Mouse (Mus musculus) lung, postnatal 4 days (tissue): ENCODE results near the gene Troap.
A peak's percentile ranks its signal among the peaks of the same experiment; 100 is the strongest.

Source experiments
- DNase-seq, 2 experiments: peaks; one replicate each; pipeline ENCODE4 v3.0.0; 2021

The Troap gene

DNA sequence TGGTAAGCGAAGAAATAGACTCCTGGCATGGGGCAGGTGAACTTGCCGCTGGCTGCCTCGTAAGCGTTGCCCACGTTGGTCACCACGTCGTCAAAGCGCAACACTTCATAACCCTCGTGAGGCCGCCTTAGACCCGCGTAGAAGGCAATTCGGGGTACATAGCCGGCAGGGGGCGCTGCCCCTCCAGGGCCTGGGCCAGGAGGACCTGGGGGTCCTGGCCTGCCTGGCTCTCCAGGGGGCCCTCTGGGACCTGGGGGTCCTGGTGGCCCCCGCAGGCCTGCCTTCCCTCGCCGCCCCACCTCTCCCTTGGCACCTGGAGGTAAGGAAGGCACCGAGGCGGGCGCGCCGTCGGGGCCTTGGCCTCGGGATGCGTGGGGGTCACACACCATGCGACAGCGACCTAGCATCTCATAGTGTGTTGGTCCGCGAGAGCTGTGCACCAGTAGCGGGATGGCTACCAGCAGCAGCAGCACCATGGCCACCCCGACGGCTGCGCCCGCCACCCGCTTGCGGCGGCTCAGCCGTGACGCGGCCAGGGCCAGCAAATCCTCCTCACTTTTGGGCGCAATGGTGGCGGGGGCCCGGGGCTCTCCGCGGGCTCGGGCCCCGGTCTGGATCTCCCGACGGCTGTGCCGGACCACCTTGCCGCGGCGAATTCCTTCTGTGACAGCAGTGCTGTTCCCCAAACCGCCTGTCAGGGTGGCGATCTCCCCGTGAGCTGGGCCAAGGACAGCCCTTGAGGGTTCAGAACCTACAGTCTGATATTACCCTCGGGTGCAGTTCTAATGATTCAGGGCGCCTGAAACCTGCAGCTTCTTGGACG, 13.1 kb downstream of the Troap start, which contains the start of gene C1ql4:
C1ql4 (minus strand) TSS at position 565 of the 823 bp plus-strand sequence.
- peak in 1 of 2 experiments; percentile 55 for DNase-seq

- peak; percentile 85 to 90 for DNase-seq
Observed at GRCm38 (mm10) chr15:99088292-99088691, 13.9 kb downstream of the Troap start.

GRCm38 (mm10) chr15:99089069-99089468, 14.7 kb downstream of the Troap start:
- DNase-seq: no peak

- DNase-seq: no peak
Observed at GRCm38 (mm10) chr15:99092870-99093269, 18.5 kb downstream of the Troap start, which contains the start of gene Dnajc22. Dnajc22 (plus strand) TSS chr15:99093170.

DNA sequence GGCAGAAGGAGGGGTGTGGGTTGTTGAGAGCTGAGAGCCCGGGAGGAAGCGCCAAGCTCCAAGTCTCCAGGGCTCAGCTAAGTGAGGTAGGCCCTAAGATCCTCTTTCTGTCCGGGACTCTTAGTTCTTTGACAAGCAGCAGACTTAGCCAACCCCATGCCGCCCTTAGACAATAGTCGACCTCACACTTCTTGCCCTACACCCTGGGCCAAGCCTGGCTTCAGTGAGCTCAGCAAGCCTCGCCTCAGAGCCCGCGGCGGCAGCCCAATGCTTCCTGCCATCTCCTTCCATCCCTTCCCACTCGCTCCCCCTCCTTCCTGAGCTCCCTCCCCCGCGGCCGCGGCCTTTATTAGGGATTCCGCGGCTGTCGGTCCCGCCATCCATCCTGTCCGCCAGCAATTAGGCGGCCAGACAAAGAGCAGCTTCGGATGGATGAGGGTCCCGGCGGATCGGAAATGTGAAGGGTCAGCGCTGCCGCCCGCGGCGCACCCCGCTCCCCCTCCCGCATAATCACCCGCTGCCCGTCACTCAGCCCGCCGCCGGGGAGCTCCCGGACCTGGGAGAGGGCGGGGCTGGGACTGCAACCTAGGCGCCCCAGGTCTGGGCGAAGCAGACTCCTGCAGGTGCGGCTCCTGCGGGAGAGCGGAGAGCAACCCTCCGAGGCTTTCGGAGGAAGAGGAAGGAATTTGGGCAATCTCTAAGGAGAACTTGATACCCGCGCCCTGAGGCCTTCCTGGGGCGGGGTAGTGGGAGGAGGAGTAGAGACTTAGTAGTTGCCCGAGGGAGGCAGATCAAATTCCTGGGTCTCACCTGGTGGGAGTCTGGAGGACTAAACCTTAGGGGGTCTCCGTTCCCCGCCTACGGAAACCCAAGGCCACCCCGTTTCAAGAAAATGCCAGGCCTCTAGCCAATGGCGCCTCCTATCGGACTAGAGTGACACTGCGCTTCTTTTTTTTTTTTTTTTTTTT, 19.2 kb downstream of the Troap start:
- DNase-seq: peak; percentile 56 to 60

DNA sequence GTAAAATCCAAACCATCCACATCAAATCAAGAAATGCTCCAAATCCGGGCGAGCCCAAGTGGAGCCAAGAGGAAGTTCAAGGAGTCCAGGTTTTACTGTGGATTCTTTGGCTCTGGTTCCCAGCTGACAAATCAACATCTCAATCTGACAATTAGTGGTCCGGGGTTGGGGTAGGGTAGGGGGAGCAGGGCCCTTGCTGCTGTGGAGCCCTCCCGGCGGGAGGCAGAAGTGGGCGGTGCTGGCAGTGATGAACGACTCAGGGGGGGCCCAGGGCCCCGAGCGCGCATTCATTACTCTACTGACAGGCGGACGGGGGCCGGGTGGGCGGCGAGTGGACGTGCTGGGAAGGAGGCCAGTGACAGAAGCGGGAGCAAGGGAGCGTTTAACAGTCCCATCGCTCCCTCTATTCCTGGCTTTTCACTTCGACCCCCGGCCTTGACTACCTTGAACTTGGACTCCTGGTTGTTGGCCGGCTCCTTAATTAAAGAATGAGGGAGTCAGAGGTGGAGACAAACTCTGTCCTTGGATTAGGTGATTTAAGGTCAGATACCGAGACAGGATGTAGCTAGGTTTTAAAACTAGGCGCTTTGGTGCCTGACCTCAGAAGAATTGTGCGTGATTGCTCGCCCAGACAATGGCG, 20.4 kb downstream of the Troap start:
- no peak for DNase-seq

- no peak for DNase-seq
Observed at GRCm38 (mm10) chr15:99095356-99095755, 21.0 kb downstream of the Troap start.

DNA sequence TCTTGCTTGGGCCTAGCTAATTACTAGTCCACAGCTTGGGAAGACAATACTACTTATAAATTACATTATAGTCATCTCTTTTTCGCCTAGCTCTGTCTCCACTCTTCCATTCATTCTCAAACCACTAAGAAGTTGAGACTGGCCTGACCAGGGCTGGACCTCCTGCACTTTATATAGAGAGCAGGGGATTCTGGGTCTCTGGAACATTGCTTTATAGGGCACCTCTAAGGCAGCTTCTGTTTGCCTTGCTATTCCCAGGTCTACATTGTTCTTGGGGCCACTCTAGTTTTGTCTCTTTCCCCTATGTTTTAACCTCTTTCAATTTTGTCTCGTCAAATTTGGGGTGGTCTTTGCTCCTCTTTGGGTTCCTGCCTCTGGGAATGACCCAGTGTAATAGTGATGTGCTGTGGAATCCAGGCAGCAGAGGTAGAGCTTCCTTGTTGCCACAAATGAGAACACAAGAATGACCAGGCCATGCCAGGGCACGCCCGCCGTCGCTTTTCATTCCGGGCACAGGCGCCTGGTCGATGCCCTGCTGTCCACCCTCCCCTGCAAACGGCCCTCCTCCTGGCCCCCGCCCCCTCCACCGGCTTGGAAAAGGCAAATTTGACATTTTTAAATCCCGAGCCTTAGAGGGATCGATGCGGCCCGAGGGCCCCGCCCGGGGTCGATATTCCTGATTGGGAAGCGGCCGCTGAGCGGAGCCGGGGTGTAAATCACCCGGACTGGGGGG, 21.9 kb downstream of the Troap start:
- no peak for DNase-seq

DNA sequence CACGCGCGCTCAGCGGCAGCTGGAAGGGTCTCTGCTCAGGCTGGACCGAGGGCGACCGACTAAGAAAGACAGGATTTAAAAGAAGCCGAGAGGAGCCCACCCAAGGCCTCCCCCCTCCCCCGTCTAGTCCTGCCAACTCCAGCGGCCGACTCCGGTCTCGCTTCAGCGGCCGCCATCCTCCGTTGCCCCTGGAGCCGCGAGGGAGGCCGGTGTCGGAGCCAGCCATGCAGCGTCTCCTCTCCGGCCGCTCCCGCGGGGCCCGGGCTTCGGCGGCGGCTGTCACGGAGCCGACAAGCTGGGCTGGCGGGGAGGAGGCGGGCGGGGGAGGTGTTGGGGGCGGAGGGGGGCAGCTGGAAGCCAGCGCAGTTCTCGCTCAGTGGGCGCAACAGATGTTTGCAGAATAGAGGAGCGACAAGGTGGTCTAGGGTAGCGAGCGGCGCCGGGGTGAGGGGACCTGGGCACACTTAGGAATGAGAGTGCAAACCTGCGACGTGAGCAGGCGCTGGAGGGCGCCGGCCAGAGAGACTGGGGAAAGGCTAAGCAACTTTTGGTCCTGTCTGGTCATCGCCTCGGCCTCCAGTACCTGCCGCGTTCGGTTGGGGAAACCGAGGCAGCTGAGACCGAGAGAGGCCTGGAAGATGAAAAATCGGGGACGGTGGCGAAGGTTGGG, 22.6 kb downstream of the Troap start:
- peak; percentile 39 to 50 for DNase-seq

DNA sequence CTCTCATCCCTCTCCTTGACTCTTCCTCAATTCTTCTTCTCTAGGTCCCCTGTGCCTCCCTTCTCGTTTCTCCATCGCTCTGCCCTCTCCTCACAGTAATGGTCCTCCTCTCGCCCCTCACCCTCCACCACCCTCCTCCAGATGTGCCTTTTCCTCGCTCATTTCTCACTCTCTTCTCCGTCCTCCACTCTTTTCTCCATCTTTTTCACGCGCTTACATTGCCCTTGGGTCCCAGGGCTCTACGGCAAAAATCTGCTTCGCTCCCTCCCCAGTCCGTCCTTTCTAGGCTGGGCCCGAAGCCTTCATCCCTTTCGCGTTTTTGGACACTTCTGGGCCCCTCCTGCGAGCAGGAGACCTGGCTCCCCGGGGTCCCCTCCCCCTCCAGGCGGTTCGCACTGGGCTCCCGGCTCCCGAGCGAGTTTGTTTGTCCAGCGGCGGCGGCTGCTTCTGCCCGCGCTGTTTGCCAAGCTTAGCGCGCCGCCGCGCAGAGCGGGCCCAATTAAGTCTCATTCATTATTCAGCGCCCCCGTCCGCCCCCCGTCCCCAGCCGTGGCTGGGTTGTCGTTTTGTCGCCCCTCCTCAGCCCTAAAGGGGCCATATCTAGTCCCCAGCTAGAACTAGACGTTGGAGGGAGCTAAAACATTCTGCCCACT, 23.6 kb downstream of the Troap start:
- peak; percentile 60 to 73 for DNase-seq

DNA sequence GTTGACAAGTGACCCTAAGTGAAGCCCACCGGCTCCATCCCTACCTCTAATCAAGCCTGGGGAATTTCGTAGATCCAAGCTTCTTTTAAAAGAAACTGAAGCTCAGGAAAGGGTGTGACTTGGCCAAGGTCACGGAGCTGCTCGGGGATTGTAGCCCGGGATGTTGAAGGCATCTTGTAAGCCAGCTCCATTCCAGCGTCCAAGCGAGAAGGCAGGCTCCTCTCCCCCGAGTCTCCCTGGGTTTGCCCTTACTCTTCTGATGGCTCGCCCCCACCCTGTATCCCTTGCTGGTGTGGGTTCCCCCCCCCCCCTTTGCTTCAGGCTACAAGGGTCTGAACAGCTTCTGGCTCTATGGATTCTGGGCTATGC, 24.1 kb downstream of the Troap start:
- DNase-seq: no peak

DNA sequence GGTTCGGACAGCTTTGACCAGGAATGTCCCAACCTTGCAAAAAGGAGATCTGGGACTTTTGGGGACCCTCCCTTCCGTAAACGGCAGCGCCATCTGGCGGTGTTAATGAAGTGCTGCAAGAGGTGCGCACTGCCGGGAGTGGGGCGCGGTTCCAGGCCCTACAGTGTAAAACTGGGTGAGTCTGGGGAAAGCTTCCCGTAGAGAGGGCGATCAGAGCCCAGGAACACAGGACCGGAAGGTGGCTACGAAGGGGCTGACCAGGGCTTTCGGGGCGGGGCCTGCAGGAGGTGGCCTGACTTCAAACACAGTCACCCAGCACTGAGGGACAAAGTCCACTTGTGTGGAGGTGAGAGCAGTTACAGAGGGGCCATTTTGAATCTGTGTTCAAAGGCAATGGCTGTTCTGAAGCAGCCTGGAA, 24.8 kb downstream of the Troap start:
- DNase-seq: peak; percentile 74 to 82

DNA sequence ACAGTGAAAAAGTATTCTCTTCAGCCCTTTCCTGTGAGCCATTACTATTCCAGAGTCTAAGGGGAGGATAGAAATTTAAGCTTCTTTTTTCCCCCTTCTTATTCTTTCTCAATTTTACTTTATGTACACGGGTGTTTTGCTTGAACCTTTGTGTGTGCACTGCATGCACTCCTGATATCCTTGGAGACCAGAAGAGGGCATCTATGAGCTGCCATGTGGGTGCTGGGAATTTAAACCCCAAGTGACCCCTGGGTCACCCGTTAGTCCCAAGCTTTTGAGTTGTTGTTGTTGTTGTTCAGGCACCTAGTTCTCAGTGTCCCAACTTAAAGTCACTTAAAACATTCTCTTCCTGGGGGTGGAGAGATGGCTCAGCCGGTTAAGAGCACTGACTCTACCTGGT, 25.6 kb downstream of the Troap start:
- no peak for DNase-seq

DNA sequence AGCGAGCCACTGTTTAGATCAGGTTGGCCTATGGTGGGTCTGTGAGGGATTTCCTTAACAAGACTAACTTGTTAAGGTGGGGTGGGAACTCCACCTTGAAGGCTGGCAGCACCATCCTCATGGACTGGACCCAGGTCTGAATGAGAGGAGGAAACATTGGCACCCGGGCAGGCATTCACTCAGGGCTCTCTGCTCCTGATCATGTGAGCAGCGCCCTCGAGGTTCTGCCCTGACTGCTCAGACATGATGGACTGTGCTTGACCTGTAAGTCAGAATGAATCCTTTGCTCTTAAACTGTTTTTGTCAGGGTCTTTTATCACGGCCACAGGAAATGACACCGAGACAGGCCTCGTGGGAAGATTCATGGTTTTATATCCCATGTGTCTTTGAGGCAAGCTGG, 30.9 kb downstream of the Troap start:
- no peak for DNase-seq

DNA sequence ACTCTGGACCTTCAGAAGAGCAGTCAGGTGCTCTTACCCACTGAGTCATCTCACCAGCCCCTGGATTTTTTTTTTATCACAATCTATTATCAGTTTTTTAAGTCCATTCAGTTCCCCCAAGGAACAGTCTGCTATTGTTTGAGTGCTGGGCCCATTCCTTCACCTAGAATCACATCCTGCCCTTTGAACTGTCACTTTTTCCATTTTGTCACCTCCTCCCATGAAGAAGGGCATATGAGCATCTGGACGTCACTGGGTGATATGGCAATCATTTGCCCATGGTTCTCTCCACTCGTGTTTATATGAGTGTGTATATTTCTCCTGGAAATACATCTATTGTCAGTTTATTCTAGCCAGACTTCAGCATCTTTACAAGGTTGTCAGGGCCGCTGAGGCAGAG, 33.5 kb downstream of the Troap start:
- DNase-seq: no peak

GRCm38 (mm10) chr15:99111139-99111538, 36.8 kb downstream of the Troap start:
- DNase-seq: no peak

- DNase-seq: no peak
Observed at GRCm38 (mm10) chr15:99111809-99112208, 37.4 kb downstream of the Troap start.

DNA sequence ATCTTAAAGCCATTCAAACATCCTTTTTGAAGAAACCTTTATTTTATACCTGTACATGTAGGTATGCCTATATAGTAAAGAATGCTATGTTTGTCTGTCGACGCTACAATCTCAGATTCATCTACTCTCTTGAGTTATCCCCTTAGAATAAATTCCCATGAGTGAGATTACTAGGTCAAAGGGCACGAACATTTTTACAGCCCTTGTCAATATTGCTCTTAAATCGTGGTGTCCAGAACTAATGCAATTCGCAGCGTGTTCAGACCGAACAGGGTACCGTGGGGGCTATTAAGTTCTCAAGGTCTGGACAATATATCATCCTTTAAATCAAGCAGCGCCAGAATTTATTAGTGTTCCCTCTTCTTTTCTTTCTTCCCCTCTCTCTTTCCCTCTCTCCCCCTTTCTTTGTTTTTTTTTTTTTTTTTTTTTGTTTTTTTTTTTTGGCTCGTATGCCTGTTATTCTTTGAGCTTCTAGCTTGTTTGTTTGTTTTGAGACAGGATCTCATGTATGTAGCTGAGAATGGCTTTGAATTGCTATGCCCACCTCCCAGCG, 38.5 kb downstream of the Troap start:
- no peak for DNase-seq

GRCm38 (mm10) chr15:99113396-99113975, 39.1 kb downstream of the Troap start:
- no peak for DNase-seq

DNA sequence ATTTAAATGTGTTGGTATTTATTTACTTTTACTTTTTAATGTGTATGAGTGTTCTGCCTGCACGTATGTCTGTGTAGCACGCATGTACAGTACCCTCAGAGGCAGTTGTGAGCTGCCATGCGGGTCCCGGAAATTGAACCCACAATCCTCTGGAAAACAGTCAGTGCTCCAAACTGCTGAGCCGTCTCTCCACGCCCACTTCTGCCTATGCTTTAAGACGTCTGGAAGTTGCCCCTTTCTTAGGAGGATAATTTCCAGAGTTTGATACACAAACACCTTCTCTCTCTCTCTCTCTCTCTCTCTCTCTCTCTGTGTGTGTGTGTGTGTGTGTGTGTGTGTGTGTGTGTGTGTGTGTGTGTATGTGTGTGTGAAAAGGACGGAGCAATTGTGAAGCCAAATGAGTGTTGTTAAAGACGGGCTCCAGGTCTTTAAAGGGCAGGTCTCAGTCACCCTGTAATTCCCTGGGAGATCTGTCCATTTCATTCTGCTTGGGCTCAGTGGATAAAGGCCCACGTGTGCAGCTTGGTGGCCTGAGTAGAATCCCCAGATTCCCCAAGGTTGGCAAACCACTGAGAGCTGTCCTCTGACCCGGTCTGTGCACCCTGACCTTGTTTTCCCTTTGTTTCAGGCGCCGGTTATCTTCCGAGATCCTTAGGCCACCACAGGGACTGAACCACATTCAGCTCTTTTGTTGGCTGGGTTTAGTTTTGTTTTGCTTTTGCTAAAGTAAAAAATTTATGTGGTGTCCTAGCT, 40.1 kb downstream of the Troap start:
- DNase-seq: no peak
